Mouse (Mus musculus) intestine, postnatal 0 days (tissue): ENCODE data around the gene Tnks1bp1. TPM values are rescaled to one million over a fixed set of nuclear protein-coding genes. Genes with fewer than 3 reads are reported as not detected.

Experiments
- ATAC-seq: fragments of 200-750 bp; cut with Nextera tagmentation; 2 replicates; pipeline ENCODE4 v1.8.0; 2017; ENCODE audit warnings: mild to moderate bottlenecking, moderate TSS enrichment, moderate library complexity
- H3K27ac ChIP-seq: fragments of 300-500 bp; sonication (generic); 2 replicates; pipeline ENCODE4 v1.5.1; 2014; ENCODE audit warnings: mild to moderate bottlenecking, low read depth, low read length, moderate library complexity
- H3K27me3 ChIP-seq: fragments of 300-500 bp; sonication (generic); replicated peaks from 2 replicates; pipeline ENCODE4 v1.6.1; 2014; ENCODE audit warnings: low read length, mixed read lengths; ENCODE audit not compliant: control insufficient read depth, insufficient read depth
- H3K36me3 ChIP-seq: fragments of 300-500 bp; sonication (generic); 2 replicates; pipeline ENCODE4 v1.6.1; 2014; ENCODE audit warnings: mild to moderate bottlenecking, moderate library complexity; ENCODE audit not compliant: control insufficient read depth, insufficient read depth
- H3K4me1 ChIP-seq: fragments of 300-500 bp; sonication (generic); replicated peaks from 2 replicates; pipeline ENCODE4 v1.6.1; 2014; ENCODE audit warnings: antibody characterized with exemption, low read length, mixed read lengths; ENCODE audit not compliant: control insufficient read depth, insufficient read depth
- H3K4me2 ChIP-seq: fragments of 300-500 bp; sonication (generic); replicated peaks from 2 replicates; pipeline ENCODE4 v1.6.1; 2014; ENCODE audit warnings: low read depth, mild to moderate bottlenecking, moderate library complexity
- H3K4me3 ChIP-seq: fragments of 300-500 bp; sonication (generic); 2 replicates; pipeline ENCODE4 v1.5.1; 2014; ENCODE audit warnings: low read depth, low read length
- H3K9ac ChIP-seq: fragments of 300-500 bp; sonication (generic); 2 replicates; pipeline ENCODE4 v1.6.1; 2014; ENCODE audit warnings: mild to moderate bottlenecking, low read depth, low read length
- H3K9me3 ChIP-seq: fragments of 300-500 bp; sonication (generic); 2 replicates; pipeline ENCODE4 v1.6.1; 2016; ENCODE audit warnings: mixed run types; ENCODE audit not compliant: control insufficient read depth
- CTCF ChIP-seq: sonication (generic); IDR thresholded peaks from 2 replicates; pipeline ENCODE4 v1.5.1; 2016; ENCODE audit warnings: low read depth, mild to moderate bottlenecking, control low read depth, antibody characterized with exemption, moderate library complexity
- WGBS: fragments of 180-500 bp; shearing (Covaris S2); extraction: QIAGEN DNeasy Blood & Tissue Kit; methylation state at CpG from one replicate; pipeline ENCODE4 v1.1.7; 2014; 5-methylcytosine and 5-hydroxymethylcytosine counted together
- polyA plus RNA-seq: library from polyadenylated mRNA; unstranded; fragments of >200 nt; fragmentation: Nextera tagmentation; extraction: Ambion mirVana; gene quantifications from 2 replicates; pipeline ENCODE4 v1.2.1, GENCODE M21; 2015

The Tnks1bp1 gene
- polyA plus RNA-seq, 1 experiment from 2014 or later: 18.0 TPM

DNA sequence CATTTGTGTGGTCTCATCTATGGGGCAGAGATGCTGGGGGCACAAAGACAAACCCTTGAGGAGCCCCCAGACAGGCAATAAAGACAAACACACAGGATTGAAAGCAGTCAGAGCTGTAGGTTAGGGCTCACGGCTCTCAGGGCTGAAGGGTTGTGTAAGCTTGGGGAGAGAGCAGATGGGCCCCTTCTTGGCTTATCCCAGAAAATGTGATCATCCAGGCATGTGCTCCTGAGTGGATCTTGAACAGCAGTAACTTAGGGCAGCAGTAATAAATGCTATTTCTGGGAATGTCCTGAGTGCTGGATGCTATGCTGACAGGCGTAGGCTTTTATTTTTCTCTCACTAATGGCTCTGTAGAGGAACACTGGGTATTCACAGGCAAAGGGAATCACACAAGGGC lies 20.8 kb downstream of the Tnks1bp1 start:
- Histone ChIP-seq H3K9me3 (no peaks in the 10 kb centered on the region), H3K4me1 (peaks cover 20% of the 10 kb centered on the region; the same call in 1 of the 2 replicates), H3K9ac (no peak overlapping the region), H3K4me3 (no peak overlapping the region), H3K4me2 (no peak overlapping the region), H3K27me3 (no peaks in the 10 kb centered on the region), H3K36me3 (peaks cover 54% of the 10 kb centered on the region), H3K27ac (peak overlapping the region; percentile 54; the same call in 1 of the 2 replicates)
- ATAC-seq: peak; percentile 12; the same call in 1 of the 2 replicates
- WGBS: 65% methylated on average over 2 of the region's 2 CpGs
- no peak for TF ChIP-seq CTCF

DNA sequence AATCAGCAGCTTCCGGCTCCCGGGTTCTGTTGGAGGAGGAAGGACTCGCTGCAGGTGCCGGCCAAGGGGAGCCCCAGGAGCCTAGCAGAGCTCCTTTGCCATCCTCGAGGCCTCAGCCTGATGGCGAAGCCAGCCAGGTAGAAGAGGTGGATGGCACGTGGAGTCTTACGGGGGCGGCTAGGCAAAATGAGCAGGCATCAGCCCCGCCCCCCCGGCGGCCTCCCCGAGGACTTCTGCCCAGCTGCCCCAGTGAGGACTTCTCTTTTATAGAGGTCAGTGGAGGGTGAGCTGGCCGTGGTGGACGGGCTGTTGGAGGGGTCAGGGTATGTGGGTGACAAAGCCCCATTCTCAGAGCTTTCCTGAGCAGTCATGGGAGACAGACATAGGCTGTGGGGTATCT lies 22.3 kb downstream of the Tnks1bp1 start:
- Histone ChIP-seq H3K27me3 (no peaks in the 10 kb centered on the region), H3K9ac (no peak overlapping the region), H3K4me2 (no peak overlapping the region), H3K4me1 (peaks cover 20% of the 10 kb centered on the region; the same call in 1 of the 2 replicates), H3K27ac (no peak overlapping the region), H3K9me3 (no peaks in the 10 kb centered on the region), H3K4me3 (no peak overlapping the region), H3K36me3 (peaks cover 52% of the 10 kb centered on the region; the same call in 1 of the 2 replicates)
- ATAC-seq: no peak
- no peak for TF ChIP-seq CTCF
- WGBS: 82% methylated on average over 15 of the region's 15 CpGs

DNA sequence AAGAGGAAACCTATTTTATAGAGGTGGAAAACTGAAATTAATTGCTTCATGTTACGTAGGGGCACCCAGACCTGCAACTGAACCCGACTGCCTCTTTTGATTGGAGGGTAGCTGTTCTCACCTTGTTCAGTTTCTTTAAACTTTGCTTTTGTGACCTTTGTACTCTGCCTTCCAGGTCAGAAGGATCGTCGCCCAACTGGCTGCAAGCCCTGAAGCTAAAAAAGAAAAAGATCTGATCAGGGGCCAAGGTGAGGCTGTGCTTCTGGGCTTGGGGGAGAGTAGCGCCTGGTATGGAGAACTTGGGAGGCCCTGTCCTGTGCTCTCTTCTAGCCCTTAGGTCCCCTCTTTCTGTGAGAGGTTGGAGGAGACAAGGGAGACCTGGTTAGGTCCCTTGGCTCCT lies 24.1 kb downstream of the Tnks1bp1 start:
- WGBS: 53% methylated on average over 5 of the region's 5 CpGs

DNA sequence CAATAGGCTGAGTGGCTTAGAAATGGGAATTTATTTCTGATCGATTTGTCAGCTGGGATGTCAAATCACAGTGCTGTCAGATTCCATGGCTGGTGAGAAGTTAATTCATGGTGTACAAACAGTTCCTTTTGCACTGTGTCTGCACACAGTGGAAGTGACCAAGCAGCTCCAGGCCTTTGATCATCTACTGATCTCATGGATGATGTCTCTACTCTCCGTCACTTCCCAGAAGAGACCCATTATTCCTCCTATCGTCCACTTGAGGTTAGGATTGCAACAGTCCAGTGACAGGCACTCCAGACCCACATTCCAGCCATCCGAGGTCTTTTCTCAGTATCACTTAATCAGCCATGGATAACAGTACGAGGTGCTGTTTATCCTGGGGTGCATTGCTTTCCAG lies 25.9 kb downstream of the Tnks1bp1 start:
- peaks cover 36% of the 10 kb centered on the region; the same call in 1 of the 2 replicates for H3K36me3 ChIP-seq
- H3K4me3 ChIP-seq: no peak overlapping the region
- H3K4me1 ChIP-seq: peaks cover 5% of the 10 kb centered on the region; the same call in 1 of the 2 replicates
- H3K27me3 ChIP-seq: no peaks in the 10 kb centered on the region
- H3K9me3 ChIP-seq: no peaks in the 10 kb centered on the region
- TF ChIP-seq CTCF: no peak
- WGBS: 72% methylated on average over 5 of the region's 5 CpGs
- no peak overlapping the region for H3K4me2 ChIP-seq
- peak overlapping the region; percentile 41; the same call in 1 of the 2 replicates for H3K27ac ChIP-seq
- H3K9ac ChIP-seq: no peak overlapping the region
- ATAC-seq: peak; percentile 13

More for the DNA sequence above, 24.1 kb downstream of the Tnks1bp1 start:
- Histone ChIP-seq H3K27ac (peak overlapping the region; percentile 60), H3K4me2 (peak overlapping the region; percentile 32; the same call in 1 of the 2 replicates), H3K4me3 (no peak overlapping the region), H3K36me3 (peaks cover 40% of the 10 kb centered on the region; the same call in 1 of the 2 replicates), H3K4me1 (peaks cover 15% of the 10 kb centered on the region; the same call in 1 of the 2 replicates), H3K9me3 (no peaks in the 10 kb centered on the region), H3K27me3 (no peaks in the 10 kb centered on the region), H3K9ac (no peak overlapping the region)
- no peak for TF ChIP-seq CTCF
- no peak for ATAC-seq

DNA sequence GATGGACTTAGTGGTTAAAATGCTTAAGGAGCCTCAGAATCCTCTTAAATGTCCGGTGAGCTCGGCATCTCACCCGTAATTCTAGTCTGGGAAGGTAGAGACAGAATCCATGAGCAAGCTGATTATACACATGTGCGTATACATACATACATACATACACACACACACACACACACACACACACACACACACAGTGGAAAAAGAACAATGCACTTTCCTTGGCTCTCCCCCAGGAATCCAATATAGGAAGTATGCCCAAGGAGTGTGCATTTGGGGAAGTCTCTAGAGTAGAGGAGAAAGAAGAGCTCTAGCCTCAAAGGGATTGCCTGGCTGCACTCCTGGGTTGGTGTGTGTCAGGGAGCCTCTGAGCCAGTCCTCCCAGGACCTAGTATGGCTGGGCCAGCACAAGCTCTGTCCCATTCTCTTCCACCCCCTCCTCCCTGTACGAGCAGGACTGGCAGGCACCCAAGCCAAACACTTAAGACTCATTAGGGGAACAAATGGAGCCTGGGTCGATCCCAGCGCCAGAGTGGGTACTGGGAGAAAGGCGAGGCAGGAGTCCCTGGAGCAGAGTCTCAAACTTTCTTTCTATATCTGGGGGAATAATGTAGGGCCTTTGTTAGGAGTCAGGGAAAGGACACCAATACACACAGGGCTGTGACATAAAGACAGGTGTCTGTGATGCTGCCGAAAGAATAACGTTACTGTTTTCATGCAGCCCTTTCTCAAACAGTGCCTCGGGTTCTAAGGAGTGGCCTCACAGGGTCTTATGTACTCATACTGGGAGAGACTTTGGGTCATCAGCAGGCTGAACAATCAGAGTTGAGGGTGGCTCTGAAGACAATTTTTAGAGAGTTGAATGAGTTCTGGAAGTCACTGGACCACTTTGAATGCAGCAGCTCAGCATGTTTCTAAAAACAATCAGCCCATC lies 41.2 kb downstream of the Tnks1bp1 start:
- H3K36me3 ChIP-seq: no peaks in the 10 kb centered on the region
- no peak for TF ChIP-seq CTCF
- H3K4me3 ChIP-seq: no peak overlapping the region
- no peaks in the 10 kb centered on the region for H3K27me3 ChIP-seq
- H3K9me3 ChIP-seq: no peaks in the 10 kb centered on the region
- H3K9ac ChIP-seq: no peak overlapping the region
- no peak for ATAC-seq
- WGBS: 55% methylated on average over 11 of the region's 11 CpGs
- H3K27ac ChIP-seq: no peak overlapping the region
- no peaks in the 10 kb centered on the region for H3K4me1 ChIP-seq
- H3K4me2 ChIP-seq: no peak overlapping the region

DNA sequence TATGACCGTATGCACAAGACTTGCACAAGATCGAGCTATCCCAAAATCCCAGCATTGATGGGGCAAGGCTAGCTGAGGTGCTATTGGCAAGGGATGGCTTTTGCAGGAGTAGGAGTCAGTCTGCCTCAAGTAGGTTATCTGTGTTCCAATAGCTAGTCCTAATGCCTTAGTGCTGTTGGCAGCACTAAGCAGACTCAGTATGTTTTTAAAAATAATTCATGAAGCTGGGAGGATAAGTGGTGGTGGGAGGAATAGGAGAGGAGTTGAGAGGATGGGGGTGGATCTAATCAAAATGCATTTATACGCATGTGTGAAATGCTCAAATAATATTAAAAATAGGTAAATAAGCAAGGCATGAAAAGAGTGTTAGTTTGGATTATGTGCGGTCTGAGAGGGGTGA lies 43.5 kb downstream of the Tnks1bp1 start:
- no peak overlapping the region for H3K4me2 ChIP-seq
- H3K36me3 ChIP-seq: no peaks in the 10 kb centered on the region
- H3K9ac ChIP-seq: no peak overlapping the region
- no peak for ATAC-seq
- no peaks in the 10 kb centered on the region for H3K4me1 ChIP-seq
- 94% methylated on average over 4 of the region's 4 CpGs for WGBS
- no peak for TF ChIP-seq CTCF
- H3K27ac ChIP-seq: no peak overlapping the region
- H3K27me3 ChIP-seq: no peaks in the 10 kb centered on the region
- H3K4me3 ChIP-seq: no peak overlapping the region
- no peaks in the 10 kb centered on the region for H3K9me3 ChIP-seq
